Mouse (Mus musculus): ENCODE results near the gene Alg12. TPM values are rescaled to one million over a fixed set of nuclear protein-coding genes. Genes with fewer than 3 reads are reported as not detected.
"Not testable (repeated sequence)": the region's sequence is repeated elsewhere in the genome, so short reads cannot be mapped to it uniquely, and the experiment has no call there.

Alg12 gene
- polyA plus RNA-seq, 1 experiment = 18.1 TPM

- H3K36me3 ChIP-seq (ENCODE audit: control insufficient read depth, insufficient read depth, low read length) = no peaks in the 10 kb centered on the region
- WGBS = 86% methylated on average over 7 of the region's 7 CpGs
These were observed 3.4 kb upstream of the Alg12 start for GRCm38 (mm10) chr15:88822513-88822912.

DNA sequence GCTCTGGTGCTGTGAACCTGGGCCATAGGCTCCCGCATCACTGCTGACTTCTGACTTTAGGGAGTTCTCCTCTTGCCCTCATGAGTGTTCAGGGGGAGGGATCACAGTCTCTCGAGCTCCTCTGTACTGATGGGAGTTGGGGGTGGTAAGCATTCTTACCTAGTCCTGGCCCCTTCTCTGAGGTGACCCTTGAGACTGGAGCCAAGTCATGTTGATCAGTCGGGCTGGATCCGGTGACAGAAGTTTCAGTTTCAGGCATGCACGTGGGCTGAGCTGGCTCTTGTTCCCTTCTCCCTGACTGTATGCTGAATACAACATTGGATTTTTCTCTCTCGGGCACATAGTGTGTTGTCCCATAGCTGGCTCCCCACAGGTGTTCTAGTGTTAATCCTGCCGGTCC is 2.3 kb upstream of the Alg12 start:
- 50% methylated on average over 7 of the region's 7 CpGs for WGBS
- peaks cover 5% of the 10 kb centered on the region; the same call in 1 of the 2 replicates for H3K4me1 ChIP-seq (ENCODE audit: control insufficient read depth, insufficient read depth, low read length)
- DNase-seq = no peak
- TF ChIP-seq POLR2A (IDR thresholded peaks at IDR 0.05; ENCODE audit: low read depth, low read length) (no peak), CTCF (conservative IDR thresholded peaks at IDR 0.05; ENCODE audit: insufficient read depth, insufficient read length, low read depth, low read length) (no peak)
- no peak overlapping the region for H3K27ac ChIP-seq (ENCODE audit: insufficient read depth, low read depth, low read length)
- H3K36me3 ChIP-seq (ENCODE audit: control insufficient read depth, insufficient read depth, low read length) = no peaks in the 10 kb centered on the region
- H3K27me3 ChIP-seq (replicated peaks; ENCODE audit: control insufficient read depth, insufficient read depth, low read length) = no peaks in the 10 kb centered on the region
- H3K4me3 ChIP-seq (ENCODE audit: insufficient read depth, low read depth, low read length) = no peak overlapping the region

More at GRCm38 (mm10) chr15:88822513-88822912, 3.4 kb upstream of the Alg12 start:
- peaks cover 5% of the 10 kb centered on the region; the same call in 1 of the 2 replicates for H3K4me1 ChIP-seq (ENCODE audit: control insufficient read depth, insufficient read depth, low read length)
- DNase-seq = no peak
- no peak overlapping the region for H3K4me3 ChIP-seq (ENCODE audit: insufficient read depth, low read depth, low read length)
- H3K27ac ChIP-seq (ENCODE audit: insufficient read depth, low read depth, low read length) = no peak overlapping the region
- H3K27me3 ChIP-seq (replicated peaks; ENCODE audit: control insufficient read depth, insufficient read depth, low read length) = no peaks in the 10 kb centered on the region
- TF ChIP-seq CTCF (conservative IDR thresholded peaks at IDR 0.05; ENCODE audit: insufficient read depth, insufficient read length, low read depth, low read length) (no peak), POLR2A (IDR thresholded peaks at IDR 0.05; ENCODE audit: low read depth, low read length) (no peak)

DNA sequence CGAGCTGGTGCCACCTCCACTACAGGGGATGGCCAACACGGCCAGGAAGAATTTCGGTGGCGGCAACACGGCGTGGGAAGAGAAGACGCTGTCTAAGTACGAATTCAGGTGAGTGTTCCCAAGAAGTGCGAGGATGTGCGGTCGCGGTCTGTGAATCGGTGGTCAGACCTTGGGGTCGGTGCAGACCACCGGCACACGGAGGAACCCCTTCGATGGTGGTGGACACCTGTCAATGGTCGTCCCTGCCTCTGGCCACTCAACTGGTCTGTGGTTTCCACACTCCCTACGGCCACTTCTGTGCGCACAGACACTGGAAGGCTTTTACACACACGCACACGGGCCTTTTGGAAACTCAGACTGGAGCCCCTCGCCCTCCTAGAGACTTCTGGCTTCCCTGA is 787 bp upstream of the Alg12 start:
- WGBS = under 1% methylated on average over 23 of the region's 23 CpGs
- H3K4me1 ChIP-seq (ENCODE audit: control insufficient read depth, insufficient read depth, low read length) = peaks cover 5% of the 10 kb centered on the region; the same call in 1 of the 2 replicates
- DNase-seq = no peak
- no peak for TF ChIP-seq POLR2A (IDR thresholded peaks at IDR 0.05; ENCODE audit: low read depth, low read length)
- TF ChIP-seq CTCF (conservative IDR thresholded peaks at IDR 0.05; ENCODE audit: insufficient read depth, insufficient read length, low read depth, low read length) = no peak
- H3K27me3 ChIP-seq (replicated peaks; ENCODE audit: control insufficient read depth, insufficient read depth, low read length) = no peaks in the 10 kb centered on the region
- no peak overlapping the region for H3K27ac ChIP-seq (ENCODE audit: insufficient read depth, low read depth, low read length)
- no peaks in the 10 kb centered on the region; the same call in 1 of the 2 replicates for H3K36me3 ChIP-seq (ENCODE audit: control insufficient read depth, insufficient read depth, low read length)
- peak overlapping the region; percentile 83 for H3K4me3 ChIP-seq (ENCODE audit: insufficient read depth, low read depth, low read length)

GRCm38 (mm10) chr15:88815196-88815700 is 3.9 kb downstream of the Alg12 start:
- DNase-seq = no peak
- no peak for TF ChIP-seq CTCF (conservative IDR thresholded peaks at IDR 0.05; ENCODE audit: insufficient read depth, insufficient read length, low read depth, low read length)
- TF ChIP-seq POLR2A (IDR thresholded peaks at IDR 0.05; ENCODE audit: low read depth, low read length) = no peak
- no peak overlapping the region for H3K4me3 ChIP-seq (ENCODE audit: insufficient read depth, low read depth, low read length)
- H3K27ac ChIP-seq (ENCODE audit: insufficient read depth, low read depth, low read length) = no peak overlapping the region
- H3K36me3 ChIP-seq (ENCODE audit: control insufficient read depth, insufficient read depth, low read length) = no peaks in the 10 kb centered on the region; the same call in 1 of the 2 replicates
- H3K27me3 ChIP-seq (replicated peaks; ENCODE audit: control insufficient read depth, insufficient read depth, low read length) = no peaks in the 10 kb centered on the region
- peaks cover 3% of the 10 kb centered on the region; the same call in 1 of the 2 replicates for H3K4me1 ChIP-seq (ENCODE audit: control insufficient read depth, insufficient read depth, low read length)
- WGBS = 77% methylated on average over 6 of the region's 6 CpGs

DNA sequence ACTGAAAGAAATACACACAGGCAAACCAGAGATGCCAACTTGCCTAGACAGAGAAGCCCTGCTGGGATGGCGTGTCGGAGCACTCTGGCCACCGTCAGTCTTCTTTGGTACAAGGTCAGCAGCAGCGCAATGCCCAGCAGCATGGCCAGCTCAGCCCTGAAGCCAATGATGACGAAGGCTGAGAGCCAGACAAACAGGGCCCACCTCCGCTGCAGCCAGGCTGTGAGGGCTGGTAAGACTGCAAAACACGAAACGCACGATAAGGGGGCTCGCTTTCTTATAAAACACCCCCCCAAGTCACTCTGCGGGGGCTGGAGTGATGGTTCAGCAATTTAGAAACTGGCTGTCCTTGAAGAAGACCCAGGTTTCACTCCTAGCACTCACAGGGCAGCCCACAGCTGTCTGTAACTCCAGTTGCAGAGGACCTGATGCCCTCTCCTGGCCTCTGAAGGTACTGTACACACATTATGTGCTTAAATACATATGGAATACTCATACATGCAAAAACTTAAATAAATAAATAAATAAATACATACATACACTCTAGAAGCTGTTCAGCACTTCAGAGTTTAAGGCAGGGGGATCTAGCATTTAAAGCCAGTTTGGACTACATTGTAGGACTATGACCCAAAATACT is 4.6 kb downstream of the Alg12 start:
- Histone ChIP-seq H3K27ac (ENCODE audit: insufficient read depth, low read depth, low read length) (no peak overlapping the region), H3K27me3 (replicated peaks; ENCODE audit: control insufficient read depth, insufficient read depth, low read length) (no peaks in the 10 kb centered on the region), H3K4me3 (ENCODE audit: insufficient read depth, low read depth, low read length) (no peak overlapping the region), H3K4me1 (ENCODE audit: control insufficient read depth, insufficient read depth, low read length) (0 out of 2 replicates have a peak, but pooled peaks cover 2% of the 10 kb centered on the region), H3K36me3 (ENCODE audit: control insufficient read depth, insufficient read depth, low read length) (no peaks in the 10 kb centered on the region; the same call in 1 of the 2 replicates)
- WGBS = 98% methylated on average over 11 of the region's 11 CpGs
- peak; percentile 37; the same call in 1 of the 2 replicates for TF ChIP-seq CTCF (conservative IDR thresholded peaks at IDR 0.05; ENCODE audit: insufficient read depth, insufficient read length, low read depth, low read length)
- no peak for TF ChIP-seq POLR2A (IDR thresholded peaks at IDR 0.05; ENCODE audit: low read depth, low read length)
- no peak for DNase-seq

DNA sequence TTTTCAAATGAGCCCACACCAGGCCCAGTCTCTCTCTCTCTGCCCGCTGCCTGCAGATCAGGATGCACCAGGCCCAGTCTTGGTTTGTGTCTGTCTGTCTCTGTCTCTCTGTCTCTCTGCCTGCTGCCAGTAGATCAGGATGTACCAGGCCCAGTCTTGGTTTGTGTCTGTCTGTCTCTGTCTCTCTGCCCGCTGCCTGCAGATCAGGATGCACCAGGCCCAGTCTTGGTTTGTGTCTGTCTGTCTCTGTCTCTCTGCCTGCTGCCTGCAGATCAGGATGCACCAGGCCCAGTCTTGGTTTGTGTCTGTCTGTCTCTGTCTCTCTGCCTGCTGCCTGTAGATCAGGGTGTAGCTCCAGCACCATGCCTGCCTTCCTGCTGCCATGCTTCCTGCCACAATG is 5.2 kb downstream of the Alg12 start:
- 96% methylated on average over 2 of the region's 2 CpGs for WGBS
- not testable (repeated sequence) for H3K36me3 ChIP-seq (ENCODE audit: control insufficient read depth, insufficient read depth, low read length); DNase-seq; H3K4me3 ChIP-seq (ENCODE audit: insufficient read depth, low read depth, low read length); H3K27ac ChIP-seq (ENCODE audit: insufficient read depth, low read depth, low read length); H3K27me3 ChIP-seq (replicated peaks; ENCODE audit: control insufficient read depth, insufficient read depth, low read length); H3K4me1 ChIP-seq (ENCODE audit: control insufficient read depth, insufficient read depth, low read length)

DNA sequence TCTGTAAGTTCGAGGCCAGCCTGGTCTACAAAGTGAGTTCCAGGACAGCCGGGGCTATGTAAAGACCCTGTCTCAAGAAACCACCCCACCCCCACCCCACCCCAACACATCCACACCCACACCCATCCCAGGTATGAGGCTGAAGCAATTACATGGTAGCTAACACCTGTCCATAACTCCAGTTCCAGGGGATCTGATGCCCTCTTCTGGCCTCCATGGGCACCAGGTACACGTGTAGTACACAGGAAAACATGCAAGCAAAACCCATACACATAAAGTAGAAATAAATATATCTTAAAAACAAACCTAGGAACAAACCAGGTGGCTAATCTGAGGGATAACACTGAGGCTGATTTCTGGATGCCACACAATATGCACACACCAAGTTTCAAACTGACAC is 5.9 kb downstream of the Alg12 start:
- Histone ChIP-seq H3K4me3 (ENCODE audit: insufficient read depth, low read depth, low read length) (no peak overlapping the region), H3K27ac (ENCODE audit: insufficient read depth, low read depth, low read length) (no peak overlapping the region), H3K4me1 (ENCODE audit: control insufficient read depth, insufficient read depth, low read length) (0 out of 2 replicates have a peak, but pooled peaks cover under 1% of the 10 kb centered on the region), H3K36me3 (ENCODE audit: control insufficient read depth, insufficient read depth, low read length) (no peaks in the 10 kb centered on the region; the same call in 1 of the 2 replicates), H3K27me3 (replicated peaks; ENCODE audit: control insufficient read depth, insufficient read depth, low read length) (no peaks in the 10 kb centered on the region)
- 83% methylated on average over 3 of the region's 3 CpGs for WGBS
- no peak for DNase-seq
- TF ChIP-seq POLR2A (IDR thresholded peaks at IDR 0.05; ENCODE audit: low read depth, low read length) (no peak), CTCF (conservative IDR thresholded peaks at IDR 0.05; ENCODE audit: insufficient read depth, insufficient read length, low read depth, low read length) (peak; percentile 45; the same call in 1 of the 2 replicates)

All from kidney, adult 2 months (tissue).